Mouse (Mus musculus) CD4-positive, CD25-positive, alpha-beta regulatory T cell, adult 4 months (primary cell): Measurements from ENCODE around the gene Slco3a1. TPM values are rescaled to one million over a fixed set of nuclear protein-coding genes. Genes with fewer than 3 reads are reported as not detected.

Source experiments
- ATAC-seq: one replicate; pipeline ENCODE4 v1.8.0; 2017
- polyA plus RNA-seq, 2 experiments: library from polyadenylated mRNA; unstranded; fragments of 100-300 nt; shearing (Covaris generic); gene quantifications; one replicate each; pipeline ENCODE4 v1.2.1; 2017

Slco3a1 gene
- polyA plus RNA-seq, 2 experiments from 2014 or later: 16.7 to 18.0 TPM

GRCm38 (mm10) chr7:74340419-74340954 lies 214.1 kb downstream of the Slco3a1 start:
- peak; percentile 57 for ATAC-seq

- no peak for ATAC-seq
Observed at GRCm38 (mm10) chr7:74337677-74338420, 216.7 kb downstream of the Slco3a1 start.

GRCm38 (mm10) chr7:74332323-74332722 lies 222.3 kb downstream of the Slco3a1 start:
- no peak for ATAC-seq

GRCm38 (mm10) chr7:74330858-74331726 lies 223.5 kb downstream of the Slco3a1 start:
- ATAC-seq: no peak

- no peak for ATAC-seq
Observed at GRCm38 (mm10) chr7:74330117-74330857, 224.3 kb downstream of the Slco3a1 start.

GRCm38 (mm10) chr7:74329004-74329403 lies 225.6 kb downstream of the Slco3a1 start:
- ATAC-seq: peak; percentile 79

GRCm38 (mm10) chr7:74327716-74328115 lies 226.9 kb downstream of the Slco3a1 start:
- no peak for ATAC-seq

- no peak for ATAC-seq
Observed at GRCm38 (mm10) chr7:74325052-74325451, 229.5 kb downstream of the Slco3a1 start.

GRCm38 (mm10) chr7:74323683-74324082 lies 230.9 kb downstream of the Slco3a1 start:
- no peak for ATAC-seq

GRCm38 (mm10) chr7:74323194-74323593 lies 231.4 kb downstream of the Slco3a1 start:
- no peak for ATAC-seq

GRCm38 (mm10) chr7:74320635-74321034 lies 233.9 kb downstream of the Slco3a1 start:
- no peak for ATAC-seq

GRCm38 (mm10) chr7:74315836-74316435 lies 238.6 kb downstream of the Slco3a1 start:
- ATAC-seq: no peak

GRCm38 (mm10) chr7:74314276-74314675 lies 240.3 kb downstream of the Slco3a1 start:
- ATAC-seq: no peak

- no peak for ATAC-seq
Observed at GRCm38 (mm10) chr7:74313279-74314105, 241.1 kb downstream of the Slco3a1 start.

GRCm38 (mm10) chr7:74311536-74311935 lies 243.0 kb downstream of the Slco3a1 start:
- no peak for ATAC-seq

- no peak for ATAC-seq
Observed at GRCm38 (mm10) chr7:74303611-74304300, 250.8 kb downstream of the Slco3a1 start.

- no peak for ATAC-seq
Observed at GRCm38 (mm10) chr7:74303081-74303480, 251.5 kb downstream of the Slco3a1 start.

- no peak for ATAC-seq
Observed at GRCm38 (mm10) chr7:74286531-74286930, 268.0 kb downstream of the Slco3a1 start.

GRCm38 (mm10) chr7:74280371-74280770 lies 274.2 kb downstream of the Slco3a1 start:
- no peak for ATAC-seq

GRCm38 (mm10) chr7:74279356-74279755 lies 275.2 kb downstream of the Slco3a1 start:
- no peak for ATAC-seq

GRCm38 (mm10) chr7:74270089-74270394 lies 284.5 kb downstream of the Slco3a1 start:
- ATAC-seq: no peak
